Mouse (Mus musculus): ENCODE measurements around the gene Rhov. TPM values are rescaled to one million over a fixed set of nuclear protein-coding genes. Genes with fewer than 3 reads are reported as not detected.

Rhov gene
- polyA plus RNA-seq, 1 experiment: 2.2 TPM

GRCm38 (mm10) chr2:119302876-119303275 is 31.8 kb upstream of the Rhov start:
- Histone ChIP-seq H3K4me1 (ENCODE audit: control insufficient read depth, insufficient read depth, low read length) (peaks cover 31% of the 10 kb centered on the region), H3K4me3 (ENCODE audit: insufficient read depth, low read length) (no peak overlapping the region), H3K27ac (ENCODE audit: insufficient read depth, low read depth, low read length) (no peak overlapping the region)
- TF ChIP-seq CTCF (IDR thresholded peaks at IDR 0.05; ENCODE audit: low read depth, low read length) (no peak), POLR2A (IDR thresholded peaks at IDR 0.05; ENCODE audit: borderline replicate concordance, low read depth, low read length) (no peak)

GRCm38 (mm10) chr2:119300819-119301493 is 29.9 kb upstream of the Rhov start:
- H3K4me1 ChIP-seq (ENCODE audit: control insufficient read depth, insufficient read depth, low read length): peaks cover 39% of the 10 kb centered on the region
- H3K27ac ChIP-seq (ENCODE audit: insufficient read depth, low read depth, low read length): no peak overlapping the region
- no peak overlapping the region for H3K4me3 ChIP-seq (ENCODE audit: insufficient read depth, low read length)
- no peak for TF ChIP-seq POLR2A (IDR thresholded peaks at IDR 0.05; ENCODE audit: borderline replicate concordance, low read depth, low read length)
- no peak for TF ChIP-seq CTCF (IDR thresholded peaks at IDR 0.05; ENCODE audit: low read depth, low read length)

GRCm38 (mm10) chr2:119299981-119300818 is 29.1 kb upstream of the Rhov start:
- Histone ChIP-seq H3K4me1 (ENCODE audit: control insufficient read depth, insufficient read depth, low read length) (peaks cover 41% of the 10 kb centered on the region), H3K27ac (ENCODE audit: insufficient read depth, low read depth, low read length) (no peak overlapping the region), H3K4me3 (ENCODE audit: insufficient read depth, low read length) (no peak overlapping the region)
- TF ChIP-seq CTCF (IDR thresholded peaks at IDR 0.05; ENCODE audit: low read depth, low read length) (peak; percentile 68), POLR2A (IDR thresholded peaks at IDR 0.05; ENCODE audit: borderline replicate concordance, low read depth, low read length) (no peak)

GRCm38 (mm10) chr2:119298839-119299238 is 27.8 kb upstream of the Rhov start:
- TF ChIP-seq CTCF (IDR thresholded peaks at IDR 0.05; ENCODE audit: low read depth, low read length) (no peak), POLR2A (IDR thresholded peaks at IDR 0.05; ENCODE audit: borderline replicate concordance, low read depth, low read length) (no peak)
- Histone ChIP-seq H3K4me1 (ENCODE audit: control insufficient read depth, insufficient read depth, low read length) (peaks cover 44% of the 10 kb centered on the region), H3K27ac (ENCODE audit: insufficient read depth, low read depth, low read length) (no peak overlapping the region), H3K4me3 (ENCODE audit: insufficient read depth, low read length) (no peak overlapping the region)

- TF ChIP-seq CTCF (IDR thresholded peaks at IDR 0.05; ENCODE audit: low read depth, low read length): no peak
- TF ChIP-seq POLR2A (IDR thresholded peaks at IDR 0.05; ENCODE audit: borderline replicate concordance, low read depth, low read length): no peak
- no peak overlapping the region for H3K4me3 ChIP-seq (ENCODE audit: insufficient read depth, low read length)
- no peak overlapping the region for H3K27ac ChIP-seq (ENCODE audit: insufficient read depth, low read depth, low read length)
- peaks cover 42% of the 10 kb centered on the region for H3K4me1 ChIP-seq (ENCODE audit: control insufficient read depth, insufficient read depth, low read length)
Measured at GRCm38 (mm10) chr2:119298330-119298729, 27.3 kb upstream of the Rhov start.

GRCm38 (mm10) chr2:119297506-119297905 is 26.4 kb upstream of the Rhov start:
- TF ChIP-seq POLR2A (IDR thresholded peaks at IDR 0.05; ENCODE audit: borderline replicate concordance, low read depth, low read length) (no peak), CTCF (IDR thresholded peaks at IDR 0.05; ENCODE audit: low read depth, low read length) (no peak)
- peaks cover 42% of the 10 kb centered on the region for H3K4me1 ChIP-seq (ENCODE audit: control insufficient read depth, insufficient read depth, low read length)

GRCm38 (mm10) chr2:119296756-119297155 is 25.7 kb upstream of the Rhov start:
- no peak for TF ChIP-seq CTCF (IDR thresholded peaks at IDR 0.05; ENCODE audit: low read depth, low read length)
- TF ChIP-seq POLR2A (IDR thresholded peaks at IDR 0.05; ENCODE audit: borderline replicate concordance, low read depth, low read length): no peak
- no peak overlapping the region for H3K4me3 ChIP-seq (ENCODE audit: insufficient read depth, low read length)
- H3K4me1 ChIP-seq (ENCODE audit: control insufficient read depth, insufficient read depth, low read length): peaks cover 42% of the 10 kb centered on the region
- H3K27ac ChIP-seq (ENCODE audit: insufficient read depth, low read depth, low read length): no peak overlapping the region

More at GRCm38 (mm10) chr2:119297506-119297905, 26.4 kb upstream of the Rhov start:
- Histone ChIP-seq H3K4me3 (ENCODE audit: insufficient read depth, low read length) (no peak overlapping the region), H3K27ac (ENCODE audit: insufficient read depth, low read depth, low read length) (no peak overlapping the region)

- Histone ChIP-seq H3K4me3 (ENCODE audit: insufficient read depth, low read length) (peak overlapping the region; percentile 1; the same call in 1 of the 2 replicates), H3K4me1 (ENCODE audit: control insufficient read depth, insufficient read depth, low read length) (peaks cover 40% of the 10 kb centered on the region), H3K27ac (ENCODE audit: insufficient read depth, low read depth, low read length) (no peak overlapping the region)
- TF ChIP-seq POLR2A (IDR thresholded peaks at IDR 0.05; ENCODE audit: borderline replicate concordance, low read depth, low read length) (no peak), CTCF (IDR thresholded peaks at IDR 0.05; ENCODE audit: low read depth, low read length) (no peak)
Measured at GRCm38 (mm10) chr2:119294411-119294810, 23.3 kb upstream of the Rhov start.

- Histone ChIP-seq H3K4me1 (ENCODE audit: control insufficient read depth, insufficient read depth, low read length) (peaks cover 36% of the 10 kb centered on the region), H3K27ac (ENCODE audit: insufficient read depth, low read depth, low read length) (no peak overlapping the region), H3K4me3 (ENCODE audit: insufficient read depth, low read length) (no peak overlapping the region)
- TF ChIP-seq CTCF (IDR thresholded peaks at IDR 0.05; ENCODE audit: low read depth, low read length) (no peak), POLR2A (IDR thresholded peaks at IDR 0.05; ENCODE audit: borderline replicate concordance, low read depth, low read length) (no peak)
Measured at GRCm38 (mm10) chr2:119293776-119294390, 22.8 kb upstream of the Rhov start.
